8 mouse cellular contexts compared by ENCODE assay signal in genomic region chr11:62603312-62604056, GRCm38 (mm10). TPM values are rescaled to one million over a fixed set of nuclear protein-coding genes. Genes with fewer than 3 reads are reported as not detected.
DNase-seq lines count a peak whose midpoint lies in the region; ATAC-seq and TF ChIP-seq lines count a peak whose summit lies in the region.

No protein-coding gene starts in this region.

- whole genome bisulfite sequencing in embryonic facial prominence, embryonic 13.5 days, result under 1% methylated on average over 13 of the region's 13 CpGs
- under 1% methylated on average over 13 of the region's 13 CpGs for WGBS in hindbrain, embryonic 14.5 days
- 3% methylated on average over 13 of the region's 13 CpGs for WGBS in liver, adult 2 months
- WGBS in neural tube, embryonic 14.5 days, result under 1% methylated on average over 13 of the region's 13 CpGs

- peak; percentile 25 for DNase-seq in cerebellum, adult 8-10 months
- DNase-seq in cerebellum, postnatal 4 days (ENCODE audit: low spot score in 2 of 2), result no peak
- no peak for DNase-seq in G1E (ENCODE audit: low spot score)
- peak; percentile 32 for DNase-seq in hindbrain, embryonic 14.5 days (ENCODE audit: low spot score)
- peak; percentile 35 for DNase-seq in liver, adult 2 months (ENCODE audit: extremely low read depth, low read depth, low spot score)
- DNase-seq in right cerebral cortex, postnatal 10 days (ENCODE audit: low spot score in 2 of 2), result no peak

- no peak for ATAC-seq in G1E (ENCODE audit: extremely low read depth, insufficient number of reproducible peaks, low FRiP score, poor library complexity, severe bottlenecking)
- ATAC-seq in embryonic facial prominence, embryonic 13.5 days (ENCODE audit: insufficient number of reproducible peaks, insufficient read depth, low FRiP score, low TSS enrichment, low read depth), result no peak
- no peak; the same call in 1 of the 2 replicates for ATAC-seq in hindbrain, embryonic 14.5 days (ENCODE audit: low FRiP score)
- ATAC-seq in neural tube, embryonic 14.5 days (ENCODE audit: low read depth), result no peak

- no peaks in the 10 kb centered on the region for H3K9me3 ChIP-seq in G1E (replicated peaks)
- H3K9me3 ChIP-seq in embryonic facial prominence, embryonic 13.5 days, result no peaks in the 10 kb centered on the region
- H3K9me3 ChIP-seq in hindbrain, embryonic 14.5 days (ENCODE audit: control insufficient read depth, low read length), result no peaks in the 10 kb centered on the region
- H3K9me3 ChIP-seq in neural tube, embryonic 14.5 days (ENCODE audit: control insufficient read depth, low read length), result no peaks in the 10 kb centered on the region

- no peaks in the 10 kb centered on the region for H3K27me3 ChIP-seq in G1E (ENCODE audit: insufficient read depth, low read length)
- no peaks in the 10 kb centered on the region for H3K27me3 ChIP-seq in embryonic facial prominence, embryonic 13.5 days
- no peaks in the 10 kb centered on the region for H3K27me3 ChIP-seq in hindbrain, embryonic 14.5 days (ENCODE audit: control insufficient read depth, insufficient read depth, low read length)
- no peaks in the 10 kb centered on the region for H3K27me3 ChIP-seq in liver, adult 2 months (ENCODE audit: control insufficient read depth, insufficient read depth, low read length)
- no peaks in the 10 kb centered on the region for H3K27me3 ChIP-seq in neural tube, embryonic 14.5 days (ENCODE audit: control insufficient read depth, insufficient read depth, low read length)

- H3K9ac ChIP-seq in embryonic facial prominence, embryonic 13.5 days, result peak overlapping the region; percentile 98
- peak overlapping the region; percentile 84 for H3K9ac ChIP-seq in hindbrain, embryonic 14.5 days
- peak overlapping the region; percentile 92 for H3K9ac ChIP-seq in liver, adult 2 months (ENCODE audit: low read depth, low read length)
- peak overlapping the region; percentile 99 for H3K9ac ChIP-seq in neural tube, embryonic 14.5 days (replicated peaks; ENCODE audit: low read depth, low read length)

- no peak for TF ChIP-seq POLR2A in liver, adult 2 months (IDR thresholded peaks at IDR 0.05; ENCODE audit: extremely low read depth, insufficient read depth, low read length)

- peaks cover 47% of the 10 kb centered on the region for H3K4me1 ChIP-seq in G1E (ENCODE audit: insufficient read depth, low read depth, low read length)
- peaks cover 38% of the 10 kb centered on the region for H3K4me1 ChIP-seq in embryonic facial prominence, embryonic 13.5 days
- H3K4me1 ChIP-seq in hindbrain, embryonic 14.5 days (replicated peaks; ENCODE audit: control insufficient read depth, insufficient read depth, low read length), result peaks cover 27% of the 10 kb centered on the region
- H3K4me1 ChIP-seq in liver, adult 2 months (ENCODE audit: control insufficient read depth, insufficient read depth, low read length), result peaks cover 6% of the 10 kb centered on the region
- H3K4me1 ChIP-seq in neural tube, embryonic 14.5 days (ENCODE audit: control insufficient read depth, insufficient read depth, low read length), result peaks cover 33% of the 10 kb centered on the region

- peak overlapping the region; percentile 67 for H3K4me2 ChIP-seq in embryonic facial prominence, embryonic 13.5 days
- H3K4me2 ChIP-seq in hindbrain, embryonic 14.5 days (replicated peaks), result peak overlapping the region; percentile 89
- H3K4me2 ChIP-seq in neural tube, embryonic 14.5 days (ENCODE audit: low read depth, low read length), result peak overlapping the region; percentile 95

- H3K4me3 ChIP-seq in G1E (ENCODE audit: low read depth, low read length), result peak overlapping the region; percentile 90
- peak overlapping the region; percentile 83 for H3K4me3 ChIP-seq in embryonic facial prominence, embryonic 13.5 days
- peak overlapping the region; percentile 64 for H3K4me3 ChIP-seq in hindbrain, embryonic 14.5 days (replicated peaks; ENCODE audit: low read length)
- H3K4me3 ChIP-seq in liver, adult 2 months (ENCODE audit: insufficient read depth, low read depth, low read length), result peak overlapping the region; percentile 96
- H3K4me3 ChIP-seq in neural tube, embryonic 14.5 days (ENCODE audit: low read depth, low read length), result peak overlapping the region; percentile 91

- peak overlapping the region; percentile 96 for H3K27ac ChIP-seq in embryonic facial prominence, embryonic 13.5 days
- peak overlapping the region; percentile 90 for H3K27ac ChIP-seq in hindbrain, embryonic 14.5 days
- H3K27ac ChIP-seq in liver, adult 2 months (replicated peaks; ENCODE audit: insufficient read depth, low read depth, low read length), result peak overlapping the region; percentile 87
- H3K27ac ChIP-seq in neural tube, embryonic 14.5 days (ENCODE audit: low read depth, low read length), result peak overlapping the region; percentile 92

- H3K36me3 ChIP-seq in G1E (replicated peaks), result peaks cover 89% of the 10 kb centered on the region
- peaks cover 48% of the 10 kb centered on the region for H3K36me3 ChIP-seq in embryonic facial prominence, embryonic 13.5 days
- H3K36me3 ChIP-seq in hindbrain, embryonic 14.5 days (replicated peaks; ENCODE audit: control insufficient read depth, insufficient read depth), result peaks cover 51% of the 10 kb centered on the region
- peaks cover 34% of the 10 kb centered on the region for H3K36me3 ChIP-seq in liver, adult 2 months (ENCODE audit: control insufficient read depth, insufficient read depth, low read length)
- H3K36me3 ChIP-seq in neural tube, embryonic 14.5 days (ENCODE audit: control insufficient read depth, insufficient read depth, low read length), result peaks cover 38% of the 10 kb centered on the region

- no peaks in the 10 kb centered on the region; the same call in 1 of the 2 replicates for H3K79me2 ChIP-seq in liver, adult 2 months (ENCODE audit: control insufficient read depth, insufficient read depth, low read length)

- TF ChIP-seq CTCF in G1E (IDR thresholded peaks at IDR 0.05; ENCODE audit: low read depth, low read length), result no peak
- no peak for TF ChIP-seq CTCF in liver, adult 2 months (IDR thresholded peaks at IDR 0.05; ENCODE audit: low read depth, low read length)

RNA-seq across cellular contexts. Expression of gene Trpv2, which starts 29.2 kb away (rescaled TPM):
- 50.2 and 67.3 TPM in 2 replicates for total RNA-seq in G1E (2014; fragmentation: Nextera tagmentation)
- total RNA-seq in G1E (2017), result 48.4 and 49.9 TPM in 2 replicates
- polyA plus RNA-seq in G1E (2012), result 17.4 and 22.5 TPM in 2 replicates
- 3.0 and 3.5 TPM in 2 replicates for polyA plus RNA-seq in embryonic facial prominence, embryonic 13.5 days (2015; fragmentation: Nextera tagmentation; extraction: Ambion mirVana)
- 22.6 and 28.2 TPM in 2 replicates for polyA plus RNA-seq in hindbrain, embryonic 14.5 days (2014; fragmentation: Nextera tagmentation; extraction: Ambion mirVana)
- 0.83 and 2.1 TPM in 2 replicates for total RNA-seq in liver, adult 2 months (2014; rRNA removed)
- 0.57 and 1.7 TPM in 2 replicates for polyA plus RNA-seq in liver, adult 2 months (2012; rRNA removed)
- polyA plus RNA-seq in neural tube, embryonic 14.5 days (2014; fragmentation: Nextera tagmentation; extraction: Ambion mirVana), result 25.1 and 25.8 TPM in 2 replicates

RNA-seq across cellular contexts. Expression of gene Lrrc75a, which starts 44.8 kb away (rescaled TPM):
- total RNA-seq in G1E (2014; fragmentation: Nextera tagmentation) (1.7 TPM in 1 of 2 replicates, not detected in the other), G1E (2017) (0.17 and 0.27 TPM in 2 replicates)
- polyA plus RNA-seq in G1E (2012), result 0.30 and 0.53 TPM in 2 replicates
- polyA plus RNA-seq in embryonic facial prominence, embryonic 13.5 days (2015; fragmentation: Nextera tagmentation; extraction: Ambion mirVana), result 14.0 and 18.4 TPM in 2 replicates
- 10.5 and 12.6 TPM in 2 replicates for polyA plus RNA-seq in hindbrain, embryonic 14.5 days (2014; fragmentation: Nextera tagmentation; extraction: Ambion mirVana)
- total RNA-seq in liver, adult 2 months (2014; rRNA removed), result 0.40 and 0.55 TPM in 2 replicates
- 0.66 and 1.1 TPM in 2 replicates for polyA plus RNA-seq in liver, adult 2 months (2012; rRNA removed)
- 10.1 and 10.5 TPM in 2 replicates for polyA plus RNA-seq in neural tube, embryonic 14.5 days (2014; fragmentation: Nextera tagmentation; extraction: Ambion mirVana)

RNA-seq across cellular contexts. Expression of gene Mmgt2, which starts 45.0 kb away (rescaled TPM):
- total RNA-seq in G1E (2014; fragmentation: Nextera tagmentation), result 14.8 and 24.3 TPM in 2 replicates
- total RNA-seq in G1E (2017), result 6.3 and 7.9 TPM in 2 replicates
- polyA plus RNA-seq in G1E (2012), result 5.5 and 8.2 TPM in 2 replicates
- 60.4 and 64.0 TPM in 2 replicates for polyA plus RNA-seq in embryonic facial prominence, embryonic 13.5 days (2015; fragmentation: Nextera tagmentation; extraction: Ambion mirVana)
- 21.0 and 33.4 TPM in 2 replicates for polyA plus RNA-seq in hindbrain, embryonic 14.5 days (2014; fragmentation: Nextera tagmentation; extraction: Ambion mirVana)
- 2.6 and 5.0 TPM in 2 replicates for total RNA-seq in liver, adult 2 months (2014; rRNA removed)
- polyA plus RNA-seq in liver, adult 2 months (2012; rRNA removed), result 2.2 and 3.6 TPM in 2 replicates
- polyA plus RNA-seq in neural tube, embryonic 14.5 days (2014; fragmentation: Nextera tagmentation; extraction: Ambion mirVana), result 25.9 and 27.4 TPM in 2 replicates

RNA-seq across cellular contexts. Expression of gene Ubb, which starts 52.5 kb away (rescaled TPM):
- total RNA-seq in G1E (2014; fragmentation: Nextera tagmentation), result 814 and 964 TPM in 2 replicates
- 1,083 and 1,103 TPM in 2 replicates for total RNA-seq in G1E (2017)
- polyA plus RNA-seq in G1E (2012), result 1,429 and 2,208 TPM in 2 replicates
- 3,261 and 3,547 TPM in 2 replicates for polyA plus RNA-seq in embryonic facial prominence, embryonic 13.5 days (2015; fragmentation: Nextera tagmentation; extraction: Ambion mirVana)
- 4,396 and 4,426 TPM in 2 replicates for polyA plus RNA-seq in hindbrain, embryonic 14.5 days (2014; fragmentation: Nextera tagmentation; extraction: Ambion mirVana)
- total RNA-seq in liver, adult 2 months (2014; rRNA removed), result 621 and 698 TPM in 2 replicates
- 644 and 809 TPM in 2 replicates for polyA plus RNA-seq in liver, adult 2 months (2012; rRNA removed)
- polyA plus RNA-seq in neural tube, embryonic 14.5 days (2014; fragmentation: Nextera tagmentation; extraction: Ambion mirVana), result 4,516 and 4,600 TPM in 2 replicates

Comparison
In these comparisons a context has a peak if more than half of its experiments do, and no peak if none do; other contexts are left out.
1. DNase-seq: peak in cerebellum, adult 8-10 months (single experiment), hindbrain, embryonic 14.5 days (single experiment) and liver, adult 2 months (single experiment); none in cerebellum, postnatal 4 days (0 of 2), G1E (single experiment) and right cerebral cortex, postnatal 10 days (0 of 2).
2. Peak in every context shown above with its lines, with median percentiles within 50 percentile points of each other: H3K4me3 ChIP-seq, H3K27ac ChIP-seq, H3K4me2 ChIP-seq and H3K9ac ChIP-seq.